Mouse (Mus musculus) lung, adult 2 months (tissue): ENCODE results near the gene Hist1h3e.

Source experiments
- CTCF ChIP-seq: fragments of 200-500 bp; IDR thresholded peaks from 2 replicates; pipeline ENCODE4 v1.5.1; 2011; ENCODE audit warnings: mild to moderate bottlenecking, low read length, control low read depth; ENCODE audit not compliant: insufficient read depth
- POLR2A ChIP-seq: fragments of 200-500 bp; IDR thresholded peaks from 2 replicates; pipeline ENCODE4 v1.6.1; 2011; ENCODE audit warnings: low read depth, mild to moderate bottlenecking, control low read depth, low read length, borderline replicate concordance; ENCODE audit errors: extremely low read depth

DNA sequence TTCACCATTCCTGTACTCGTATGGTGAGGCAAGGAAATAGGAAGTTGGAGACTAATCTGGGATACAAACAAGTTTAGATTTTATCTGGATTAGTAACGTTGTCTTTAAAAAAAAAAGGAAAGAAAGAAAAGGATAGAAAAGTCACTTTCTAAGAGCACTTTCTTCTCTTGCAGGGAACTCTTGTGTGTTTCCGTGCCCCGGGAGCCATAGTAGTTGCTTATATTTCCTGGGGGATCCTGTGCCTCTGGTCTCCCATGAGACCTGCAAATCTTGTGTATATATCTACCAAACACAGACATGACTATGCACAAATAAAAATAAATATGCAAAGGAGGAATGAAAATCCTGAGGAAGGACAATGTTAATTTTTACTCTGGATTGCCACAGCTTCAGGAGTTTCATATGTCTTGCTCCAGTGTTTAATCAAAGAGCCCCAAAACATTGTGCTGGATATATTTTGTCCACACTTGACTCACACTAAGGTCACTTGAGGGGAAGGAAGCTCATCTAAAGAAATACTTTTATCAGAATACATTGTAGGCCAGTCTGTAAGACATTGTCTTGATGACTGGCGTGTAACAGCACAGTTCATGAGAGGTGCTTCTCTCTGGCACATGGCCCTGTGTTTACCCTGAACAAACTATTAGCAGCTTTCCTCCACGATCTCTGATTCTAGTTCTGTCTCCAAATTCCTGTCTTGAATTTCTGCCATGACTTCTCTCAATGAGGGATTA lies 14.9 kb upstream of the Hist1h3e start:
- TF ChIP-seq CTCF (no peak), POLR2A (no peak)
